Mouse (Mus musculus): ENCODE measurements around the gene Uhrf1.

DNA sequence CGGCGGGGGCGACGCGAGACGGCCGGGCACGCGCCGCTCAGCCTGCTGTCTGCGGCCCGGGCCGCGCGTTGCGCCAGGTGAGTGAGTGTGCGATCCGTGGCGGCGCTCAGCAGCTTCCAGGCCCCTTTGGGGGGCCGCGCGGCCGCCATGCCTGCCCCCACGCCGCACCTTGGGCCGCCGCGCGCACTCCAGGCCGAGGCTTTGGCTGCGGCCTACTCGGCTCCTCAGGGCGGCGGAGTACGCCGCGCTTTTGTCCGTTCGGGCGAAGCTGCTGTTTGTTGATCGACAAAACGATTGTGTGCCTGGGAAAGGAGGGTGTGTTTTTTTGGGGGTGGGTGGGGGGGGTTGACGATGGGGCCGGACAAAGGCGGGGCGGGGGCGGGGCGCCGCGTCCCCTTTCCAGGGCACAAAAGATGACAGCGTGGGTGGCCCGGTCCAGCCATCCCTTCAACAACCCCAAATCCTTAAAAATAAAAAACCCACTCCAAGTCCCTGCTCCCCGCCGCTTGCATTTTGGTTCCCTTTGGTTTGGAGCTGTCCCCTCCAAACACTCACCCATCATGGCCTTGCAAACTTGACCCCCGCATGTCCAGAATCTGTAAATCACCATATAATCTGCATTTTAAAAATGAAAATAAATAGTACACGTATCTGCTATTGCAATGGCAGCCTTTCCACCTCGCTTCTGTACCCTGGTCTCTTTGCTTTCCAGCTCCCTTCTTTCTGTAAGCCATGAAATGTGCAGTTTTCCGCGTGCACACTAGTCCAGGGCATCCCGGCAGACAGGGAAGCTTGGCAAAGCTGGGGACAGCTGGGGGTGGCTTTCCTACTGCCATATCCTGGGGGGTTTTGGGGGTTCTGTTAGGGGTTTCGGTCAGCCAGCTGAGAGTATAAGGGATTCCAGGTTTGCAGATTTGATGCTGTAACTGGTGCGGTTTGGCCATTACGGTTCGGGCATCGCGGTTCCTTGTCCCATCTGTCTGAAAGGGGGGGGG lies 23.3 kb downstream of the Uhrf1 start:
- TF ChIP-seq CTCF (IDR thresholded peaks at IDR 0.05; ENCODE audit: borderline replicate concordance, insufficient read depth, low read depth, low read length) (no peak), POLR2A (IDR thresholded peaks at IDR 0.05; ENCODE audit: borderline replicate concordance, insufficient read depth, low read length) (no peak)

All from cerebellum, adult 2 months (tissue).